Mouse (Mus musculus): ENCODE data around the gene Znrd1as. TPM values are rescaled to one million over a fixed set of nuclear protein-coding genes. Genes with fewer than 3 reads are reported as not detected.

Znrd1as gene
- polyA plus RNA-seq, 1 experiment from 2014 or later = 5.5 TPM

- Histone ChIP-seq H3K4me1 (no peaks in the 10 kb centered on the region), H3K4me3 (replicated peaks) (no peak overlapping the region), H3K9me3 (replicated peaks) (no peaks in the 10 kb centered on the region), H3K36me3 (no peaks in the 10 kb centered on the region), H3K4me2 (no peak overlapping the region), H3K27me3 (replicated peaks) (0 out of 2 replicates have a peak, but pooled peaks cover 2% of the 10 kb centered on the region), H3K9ac (replicated peaks) (no peak overlapping the region), H3K27ac (replicated peaks) (no peak overlapping the region)
- 66% methylated on average over 2 of the region's 2 CpGs for WGBS
- ATAC-seq (ENCODE audit: low FRiP score) = no peak
Measured at GRCm38 (mm10) chr17:36931806-36932205, 26.6 kb upstream of the Znrd1as start.

- Histone ChIP-seq H3K27ac (replicated peaks) (no peak overlapping the region), H3K36me3 (no peaks in the 10 kb centered on the region), H3K4me1 (peaks cover 7% of the 10 kb centered on the region), H3K4me3 (replicated peaks) (no peak overlapping the region), H3K4me2 (no peak overlapping the region), H3K9me3 (replicated peaks) (no peaks in the 10 kb centered on the region), H3K27me3 (replicated peaks) (peaks cover 12% of the 10 kb centered on the region), H3K9ac (replicated peaks) (no peak overlapping the region)
- 85% methylated on average over 2 of the region's 2 CpGs for WGBS
- ATAC-seq (ENCODE audit: low FRiP score) = no peak
Measured at GRCm38 (mm10) chr17:36938056-36938455, 20.3 kb upstream of the Znrd1as start.

GRCm38 (mm10) chr17:36942391-36942790 is 16.0 kb upstream of the Znrd1as start:
- Histone ChIP-seq H3K27me3 (replicated peaks) (peaks cover 34% of the 10 kb centered on the region), H3K4me2 (peak overlapping the region; percentile 80), H3K36me3 (no peaks in the 10 kb centered on the region), H3K4me1 (peaks cover 32% of the 10 kb centered on the region), H3K9me3 (replicated peaks) (no peaks in the 10 kb centered on the region), H3K9ac (replicated peaks) (no peak overlapping the region), H3K27ac (replicated peaks) (no peak overlapping the region), H3K4me3 (replicated peaks) (peak overlapping the region; percentile 43)
- no peak for ATAC-seq (ENCODE audit: low FRiP score)
- 63% methylated on average over 10 of the region's 10 CpGs for WGBS

GRCm38 (mm10) chr17:36942791-36943471 is 15.5 kb upstream of the Znrd1as start, which contains the start of gene Rnf39:
Gene Rnf39 (plus strand): TSS chr17:36942918.
- no peak within 1 kb of the TSS for H3K27ac ChIP-seq (replicated peaks)
- 0 out of 2 replicates have a peak, but pooled peaks have one; percentile 9 for ATAC-seq (ENCODE audit: low FRiP score)
- 2% methylated on average over 56 of the region's 59 CpGs for WGBS
- H3K4me3 ChIP-seq (replicated peaks) = peak within 1 kb of the TSS; percentile 43
- no peaks in the 10 kb centered on the region for H3K36me3 ChIP-seq
- H3K9ac ChIP-seq (replicated peaks) = peak within 1 kb of the TSS; percentile 28
- H3K27me3 ChIP-seq (replicated peaks) = peaks cover 34% of the 10 kb centered on the region
- peak within 1 kb of the TSS; percentile 80 for H3K4me2 ChIP-seq
- H3K4me1 ChIP-seq = peaks cover 37% of the 10 kb centered on the region
- no peaks in the 10 kb centered on the region for H3K9me3 ChIP-seq (replicated peaks)

GRCm38 (mm10) chr17:36943691-36944090 is 14.7 kb upstream of the Znrd1as start:
- H3K9me3 ChIP-seq (replicated peaks) = no peaks in the 10 kb centered on the region
- H3K27ac ChIP-seq (replicated peaks) = no peak overlapping the region
- peaks cover 34% of the 10 kb centered on the region for H3K27me3 ChIP-seq (replicated peaks)
- H3K4me3 ChIP-seq (replicated peaks) = peak overlapping the region; percentile 43
- no peak overlapping the region for H3K9ac ChIP-seq (replicated peaks)
- ATAC-seq (ENCODE audit: low FRiP score) = no peak
- WGBS = 12% methylated on average over 5 of the region's 5 CpGs
- peaks cover 38% of the 10 kb centered on the region for H3K4me1 ChIP-seq
- peak overlapping the region; percentile 80 for H3K4me2 ChIP-seq
- H3K36me3 ChIP-seq = peaks cover 2% of the 10 kb centered on the region

- H3K27me3 ChIP-seq (replicated peaks) = peaks cover 34% of the 10 kb centered on the region
Measured at GRCm38 (mm10) chr17:36944121-36944775, 14.1 kb upstream of the Znrd1as start.

GRCm38 (mm10) chr17:36947051-36947819 is 11.2 kb upstream of the Znrd1as start:
- peaks cover 14% of the 10 kb centered on the region for H3K36me3 ChIP-seq
- 1% methylated on average over 62 of the region's 62 CpGs for WGBS
- H3K9me3 ChIP-seq (replicated peaks) = no peaks in the 10 kb centered on the region
- H3K4me3 ChIP-seq (replicated peaks) = peak overlapping the region; percentile 57
- H3K9ac ChIP-seq (replicated peaks) = peak overlapping the region; percentile 74
- peak overlapping the region; percentile 95 for H3K4me2 ChIP-seq
- H3K4me1 ChIP-seq = peaks cover 51% of the 10 kb centered on the region
- peaks cover 32% of the 10 kb centered on the region for H3K27me3 ChIP-seq (replicated peaks)
- H3K27ac ChIP-seq (replicated peaks) = peak overlapping the region; percentile 83
- peak; percentile 66 for ATAC-seq (ENCODE audit: low FRiP score)

More at GRCm38 (mm10) chr17:36944121-36944775, 14.1 kb upstream of the Znrd1as start:
- H3K9me3 ChIP-seq (replicated peaks) = no peaks in the 10 kb centered on the region
- no peak overlapping the region for H3K27ac ChIP-seq (replicated peaks)
- H3K9ac ChIP-seq (replicated peaks) = no peak overlapping the region
- peaks cover 8% of the 10 kb centered on the region for H3K36me3 ChIP-seq
- ATAC-seq (ENCODE audit: low FRiP score) = no peak
- 13% methylated on average over 9 of the region's 9 CpGs for WGBS
- H3K4me3 ChIP-seq (replicated peaks) = no peak overlapping the region
- peak overlapping the region; percentile 80; the same call in 1 of the 2 replicates for H3K4me2 ChIP-seq
- H3K4me1 ChIP-seq = peaks cover 38% of the 10 kb centered on the region

GRCm38 (mm10) chr17:36948286-36948685 is 10.1 kb upstream of the Znrd1as start:
- peaks cover 41% of the 10 kb centered on the region for H3K4me1 ChIP-seq
- no peak overlapping the region for H3K9ac ChIP-seq (replicated peaks)
- no peak overlapping the region for H3K4me3 ChIP-seq (replicated peaks)
- peaks cover 22% of the 10 kb centered on the region for H3K27me3 ChIP-seq (replicated peaks)
- H3K36me3 ChIP-seq = peaks cover 14% of the 10 kb centered on the region
- H3K27ac ChIP-seq (replicated peaks) = 0 out of 2 replicates have a peak overlapping the region, but pooled peaks have one; percentile 83
- whole genome bisulfite sequencing = 85% methylated on average over 1 of the region's 1 CpGs
- H3K4me2 ChIP-seq = no peak overlapping the region
- H3K9me3 ChIP-seq (replicated peaks) = no peaks in the 10 kb centered on the region
- no peak for ATAC-seq (ENCODE audit: low FRiP score)

GRCm38 (mm10) chr17:36949265-36949664 is 9.1 kb upstream of the Znrd1as start:
- whole genome bisulfite sequencing = 95% methylated on average over 8 of the region's 8 CpGs
- H3K4me2 ChIP-seq = no peak overlapping the region
- no peak overlapping the region for H3K4me3 ChIP-seq (replicated peaks)
- no peak for ATAC-seq (ENCODE audit: low FRiP score)
- H3K27ac ChIP-seq (replicated peaks) = no peak overlapping the region
- H3K9ac ChIP-seq (replicated peaks) = no peak overlapping the region
- no peaks in the 10 kb centered on the region for H3K9me3 ChIP-seq (replicated peaks)
- H3K27me3 ChIP-seq (replicated peaks) = peaks cover 12% of the 10 kb centered on the region
- H3K4me1 ChIP-seq = peaks cover 36% of the 10 kb centered on the region
- peaks cover 14% of the 10 kb centered on the region for H3K36me3 ChIP-seq

GRCm38 (mm10) chr17:36950981-36951947 is 7.1 kb upstream of the Znrd1as start, which contains the start of gene Ppp1r11:
Gene Ppp1r11 (minus strand): TSS chr17:36951741.
- Histone ChIP-seq H3K9ac (replicated peaks) (peak within 1 kb of the TSS; percentile 65), H3K4me1 (peaks cover 34% of the 10 kb centered on the region), H3K4me2 (peak within 1 kb of the TSS; percentile 68), H3K4me3 (replicated peaks) (peak within 1 kb of the TSS; percentile 58), H3K27ac (replicated peaks) (peak within 1 kb of the TSS; percentile 87), H3K9me3 (replicated peaks) (no peaks in the 10 kb centered on the region), H3K27me3 (replicated peaks) (no peaks in the 10 kb centered on the region), H3K36me3 (peaks cover 21% of the 10 kb centered on the region)
- WGBS = 3% methylated on average over 36 of the region's 36 CpGs
- peak; percentile 95 for ATAC-seq (ENCODE audit: low FRiP score)
